Mouse (Mus musculus): ENCODE measurements around the gene Cep78.

Gene Cep78

GRCm38 (mm10) chr19:15984449-15985171 is at the start of gene Cep78:
Cep78 (minus strand) TSS chr19:15984989.
- DNase-seq, result peak; percentile 90

- DNase-seq, result no peak
Observed at GRCm38 (mm10) chr19:16031276-16031675, 46.5 kb upstream of the Cep78 start.

GRCm38 (mm10) chr19:16029253-16029771 is 44.5 kb upstream of the Cep78 start:
- peak; percentile 81 for DNase-seq

GRCm38 (mm10) chr19:16028746-16029252 is 44.0 kb upstream of the Cep78 start:
- DNase-seq, result no peak

- no peak for DNase-seq
Observed at GRCm38 (mm10) chr19:16027876-16028670, 43.3 kb upstream of the Cep78 start.

GRCm38 (mm10) chr19:16026276-16026675 is 41.5 kb upstream of the Cep78 start:
- DNase-seq, result no peak

- no peak for DNase-seq
Observed at GRCm38 (mm10) chr19:16022178-16022577, 37.4 kb upstream of the Cep78 start.

GRCm38 (mm10) chr19:16016171-16016570 is 31.4 kb upstream of the Cep78 start:
- no peak for DNase-seq

- DNase-seq, result no peak
Observed at GRCm38 (mm10) chr19:16015191-16015968, 30.6 kb upstream of the Cep78 start.

GRCm38 (mm10) chr19:16009746-16010337 is 25.1 kb upstream of the Cep78 start:
- DNase-seq, result no peak

- DNase-seq, result no peak
Observed at GRCm38 (mm10) chr19:16009111-16009510, 24.3 kb upstream of the Cep78 start.

- no peak for DNase-seq
Observed at GRCm38 (mm10) chr19:16007131-16007530, 22.3 kb upstream of the Cep78 start.

- peak; percentile 56 for DNase-seq
Observed at GRCm38 (mm10) chr19:15998157-15998556, 13.4 kb upstream of the Cep78 start.

GRCm38 (mm10) chr19:15996901-15997564 is 12.2 kb upstream of the Cep78 start:
- no peak for DNase-seq

GRCm38 (mm10) chr19:15990102-15990501 is 5.3 kb upstream of the Cep78 start:
- DNase-seq, result no peak

- no peak for DNase-seq
Observed at GRCm38 (mm10) chr19:15985172-15985713, 454 bp upstream of the Cep78 start.

GRCm38 (mm10) chr19:15983739-15984344 is 947 bp downstream of the Cep78 start:
- no peak for DNase-seq

- no peak for DNase-seq
Observed at GRCm38 (mm10) chr19:15982926-15983738, 1.7 kb downstream of the Cep78 start.

- peak; percentile 75 for DNase-seq
Observed at GRCm38 (mm10) chr19:15981861-15982260, 2.9 kb downstream of the Cep78 start.

GRCm38 (mm10) chr19:15973365-15973764 is 11.4 kb downstream of the Cep78 start:
- no peak for DNase-seq
